ENCODE assay signal across 1 mouse cellular context in the genomic region with DNA sequence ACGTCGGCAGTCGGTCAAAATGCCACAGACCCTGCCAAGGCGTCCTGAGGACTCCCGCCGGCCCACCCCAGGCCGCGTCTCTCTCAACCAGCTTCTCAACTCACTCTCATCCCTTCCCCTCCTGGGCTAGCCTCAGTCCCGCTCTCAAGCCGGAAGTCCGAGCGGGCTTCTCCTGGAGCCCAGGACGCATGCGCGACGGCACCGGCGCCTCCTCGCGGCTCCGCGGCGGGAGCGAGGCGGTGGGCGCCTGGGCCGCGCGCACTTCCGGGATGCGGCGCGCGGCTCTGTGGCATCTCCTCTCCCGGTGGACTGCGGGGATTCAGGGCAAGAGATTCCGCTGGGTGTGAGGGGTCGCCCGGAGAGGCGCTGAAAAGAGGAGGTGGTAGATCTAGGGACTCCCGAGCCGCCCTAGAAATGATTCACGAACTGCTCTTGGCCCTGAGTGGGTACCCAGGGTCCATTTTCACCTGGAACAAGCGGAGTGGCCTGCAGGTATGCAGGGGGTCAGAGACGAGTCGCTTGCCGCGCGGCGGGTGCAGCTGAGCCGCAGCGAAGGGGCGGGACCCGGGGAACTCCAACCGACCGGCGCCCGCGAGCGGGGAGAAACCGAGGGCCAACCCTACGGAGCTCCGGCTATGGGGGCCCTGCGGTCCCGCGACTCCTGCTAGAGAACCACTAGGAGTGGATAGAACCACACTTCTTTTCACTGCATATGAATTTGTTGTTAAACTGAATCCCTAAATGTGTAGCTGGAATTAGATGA.
TF ChIP-seq lines count a peak whose summit lies in the region.

Gene Zscan29 (minus strand): TSS at position 146 of the 763 bp plus-strand sequence.

TF ChIP-seq in CH12.LX, 34 proteins besides CTCF, POLR2A, EP300 and RAD21 (continued from another document):
- TF ChIP-seq GABPA (IDR thresholded peaks at IDR 0.05; ENCODE audit: insufficient replicate concordance, low read depth, low read length), result no peak
- TF ChIP-seq USF1 (IDR thresholded peaks at IDR 0.05; ENCODE audit: low read depth, low read length), result no peak
- TF ChIP-seq ETS1 (conservative IDR thresholded peaks at IDR 0.05; ENCODE audit: low read depth, low read length), result no peak
- TF ChIP-seq MAZ (IDR thresholded peaks at IDR 0.05; ENCODE audit: low read depth, low read length), result no peak
- TF ChIP-seq PAX5 (IDR thresholded peaks at IDR 0.05; ENCODE audit: low read length), result no peak
- TF ChIP-seq MXI1 (IDR thresholded peaks at IDR 0.05; ENCODE audit: low read depth, low read length), result peak; percentile 72
- TF ChIP-seq USF2 (conservative IDR thresholded peaks at IDR 0.05; ENCODE audit: low read depth, low read length), result no peak
- no peak for TF ChIP-seq BHLHE40 (IDR thresholded peaks at IDR 0.05; ENCODE audit: low read depth, low read length)
- no peak for TF ChIP-seq SMC3 (IDR thresholded peaks at IDR 0.05; ENCODE audit: low read depth, low read length)
- TF ChIP-seq CHD1 (IDR thresholded peaks at IDR 0.05; ENCODE audit: low read depth, low read length), result no peak
- peak; percentile 99 for TF ChIP-seq ELF1 (IDR thresholded peaks at IDR 0.05; ENCODE audit: low read depth, low read length)
- TF ChIP-seq E2F4 (IDR thresholded peaks at IDR 0.05; ENCODE audit: insufficient replicate concordance, low read depth, low read length), result no peak
- peak; percentile 62 for TF ChIP-seq UBTF (IDR thresholded peaks at IDR 0.05; ENCODE audit: low read depth, low read length)
- TF ChIP-seq ZC3H11A (IDR thresholded peaks at IDR 0.05; ENCODE audit: low read depth, low read length), result no peak
- no peak for TF ChIP-seq RCOR1 (conservative IDR thresholded peaks at IDR 0.05; ENCODE audit: low read depth, low read length)
- peak; percentile 95 for TF ChIP-seq NRF1 (IDR thresholded peaks at IDR 0.05; ENCODE audit: low read depth, low read length)
